Mouse (Mus musculus): ENCODE data around the gene Ado.

DNA sequence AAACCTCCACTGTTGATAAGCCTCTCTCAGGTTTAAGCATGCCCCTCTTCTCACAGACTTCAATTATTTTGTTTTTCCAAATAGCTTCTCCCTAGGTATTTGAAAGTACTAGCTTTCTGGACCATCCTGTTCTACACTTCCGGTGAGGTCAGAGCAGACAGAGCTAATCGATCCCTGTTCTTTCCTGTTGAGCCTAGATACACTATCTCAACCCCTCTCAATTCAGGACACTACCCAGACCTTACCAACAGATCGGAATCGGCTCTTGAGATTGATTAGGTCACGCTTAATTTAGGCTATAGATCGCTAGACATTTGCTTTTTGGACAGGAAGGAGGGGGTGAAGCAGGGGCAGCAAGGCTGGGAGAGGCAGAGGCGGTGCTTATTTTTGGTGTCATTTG lies 35.9 kb downstream of the Ado start:
- TF ChIP-seq CTCF (IDR thresholded peaks at IDR 0.05) (no peak), EP300 (IDR thresholded peaks at IDR 0.05) (no peak)
